Mouse (Mus musculus): ENCODE data around the gene Commd8. TPM values are rescaled to one million over a fixed set of nuclear protein-coding genes. Genes with fewer than 3 reads are reported as not detected.

Commd8 gene
- total RNA-seq (2021) = 62.4 and 77.6 TPM in 2 replicates
- long read RNA-seq, transcript Commd8-201 (5 exons, 3,895 nt) = major isoform, 29 of 41 reads
- long read RNA-seq, partial matches to known transcripts = 0 of 41 reads
- long read RNA-seq, other reads (novel, unspliced or antisense) = 10 of 41 reads

GRCm38 (mm10) chr5:72167594-72168284, at the start of gene Commd8:
Commd8 (minus strand) TSS chr5:72168189.
- peak; percentile 94 for DNase-seq

GRCm38 (mm10) chr5:72211741-72212140, 43.8 kb upstream of the Commd8 start:
- DNase-seq = no peak

GRCm38 (mm10) chr5:72210812-72211139, 42.8 kb upstream of the Commd8 start:
- DNase-seq = no peak

GRCm38 (mm10) chr5:72210123-72210811, 42.3 kb upstream of the Commd8 start:
- no peak for DNase-seq

GRCm38 (mm10) chr5:72208515-72208914, 40.5 kb upstream of the Commd8 start:
- DNase-seq = no peak

GRCm38 (mm10) chr5:72205271-72205670, 37.3 kb upstream of the Commd8 start:
- no peak for DNase-seq

GRCm38 (mm10) chr5:72204507-72204906, 36.5 kb upstream of the Commd8 start:
- no peak for DNase-seq

GRCm38 (mm10) chr5:72203734-72204073, 35.7 kb upstream of the Commd8 start:
- DNase-seq = no peak

GRCm38 (mm10) chr5:72203028-72203733, 35.2 kb upstream of the Commd8 start:
- DNase-seq = peak; percentile 96

- no peak for DNase-seq
Observed at GRCm38 (mm10) chr5:72202016-72202415, 34.0 kb upstream of the Commd8 start.

GRCm38 (mm10) chr5:72201600-72201999, 33.6 kb upstream of the Commd8 start:
- peak; percentile 14 for DNase-seq

GRCm38 (mm10) chr5:72195442-72195841, 27.5 kb upstream of the Commd8 start:
- DNase-seq = no peak

- no peak for DNase-seq
Observed at GRCm38 (mm10) chr5:72191932-72192331, 23.9 kb upstream of the Commd8 start.

- no peak for DNase-seq
Observed at GRCm38 (mm10) chr5:72191154-72191553, 23.2 kb upstream of the Commd8 start.

GRCm38 (mm10) chr5:72184437-72185100, 16.6 kb upstream of the Commd8 start:
- DNase-seq = no peak

- no peak for DNase-seq
Observed at GRCm38 (mm10) chr5:72183929-72184328, 15.9 kb upstream of the Commd8 start.

GRCm38 (mm10) chr5:72182804-72183203, 14.8 kb upstream of the Commd8 start:
- DNase-seq = no peak

- DNase-seq = no peak
Observed at GRCm38 (mm10) chr5:72181194-72181593, 13.2 kb upstream of the Commd8 start.

GRCm38 (mm10) chr5:72175530-72175929, 7.5 kb upstream of the Commd8 start:
- DNase-seq = no peak

GRCm38 (mm10) chr5:72175050-72175449, 7.1 kb upstream of the Commd8 start:
- no peak for DNase-seq

- no peak for DNase-seq
Observed at GRCm38 (mm10) chr5:72173521-72173920, 5.5 kb upstream of the Commd8 start.

- DNase-seq = no peak
Observed at GRCm38 (mm10) chr5:72172675-72173074, 4.7 kb upstream of the Commd8 start.

GRCm38 (mm10) chr5:72170067-72170466, 2.1 kb upstream of the Commd8 start:
- no peak for DNase-seq
